Mouse (Mus musculus) E14TG2a.4 (cell line): ENCODE results near the gene Hrg.

ENCODE experiments used
- CTCF ChIP-seq: conservative IDR thresholded peaks from 2 replicates; pipeline ENCODE4 v1.5.1; 2014; ENCODE audit warnings: low read length
- NANOG ChIP-seq: IDR thresholded peaks from 2 replicates; pipeline ENCODE4 v1.6.1; 2014; ENCODE audit warnings: borderline replicate concordance, low read length, mixed read lengths

DNA sequence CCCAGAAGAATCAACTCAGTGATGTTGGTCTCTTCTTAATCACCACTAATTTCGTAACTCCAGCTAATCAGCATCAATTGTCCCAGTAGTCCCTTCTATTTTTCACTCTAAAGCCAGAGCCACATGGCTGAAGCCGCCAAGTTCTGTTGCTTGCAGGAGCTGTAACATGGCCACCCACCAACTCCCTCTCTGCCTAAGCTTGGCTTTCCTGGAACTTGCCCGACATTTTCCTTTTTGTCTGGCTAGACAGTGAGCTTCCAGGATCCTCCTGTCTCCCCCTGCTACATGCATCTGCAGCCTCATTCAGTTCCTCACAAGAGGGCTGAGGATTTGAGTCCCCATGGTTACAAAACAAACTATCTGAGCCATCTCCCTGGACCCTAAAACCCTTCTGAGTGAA is 38.9 kb upstream of the Hrg start:
- no peak for TF ChIP-seq CTCF
- TF ChIP-seq NANOG, result no peak
